Mouse (Mus musculus) retina, adult 2 months (tissue): ENCODE data around the gene Sycp2l.
"Not testable (repeated sequence)": the region's sequence is repeated elsewhere in the genome, so short reads cannot be mapped to it uniquely, and the experiment has no call there.

Experiments used
- DNase-seq: peaks from one replicate; pipeline ENCODE4 v3.0.0-alpha.2; 2012; ENCODE audit warnings: low read depth, low spot score

Gene Sycp2l

DNA sequence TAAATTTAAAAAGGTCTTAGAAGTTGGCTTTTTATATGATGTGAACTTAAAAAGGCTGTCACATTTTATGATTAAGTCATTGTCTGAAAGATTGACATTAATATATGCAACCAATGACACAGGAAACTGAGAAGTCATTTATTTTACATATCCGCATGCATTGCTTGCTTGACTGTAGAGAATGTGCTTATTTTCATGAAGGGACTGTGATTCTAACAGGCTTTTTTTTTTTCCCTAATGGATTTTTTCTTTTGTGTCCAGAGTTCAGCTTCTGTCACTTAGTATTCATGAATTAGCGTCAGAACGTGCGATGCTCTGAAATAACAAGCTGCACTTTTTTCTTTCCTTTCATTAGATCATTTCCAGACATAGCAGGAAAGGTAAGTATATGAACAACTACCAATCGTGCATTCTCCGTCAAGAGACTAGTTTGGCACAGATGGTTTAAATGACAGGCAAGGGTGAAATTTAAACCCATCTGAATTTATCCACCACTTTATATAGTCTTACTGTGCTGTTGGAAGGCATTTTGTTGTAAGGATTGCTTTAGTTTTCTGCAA, 9.6 kb downstream of the Sycp2l start:
- no peak for DNase-seq

DNA sequence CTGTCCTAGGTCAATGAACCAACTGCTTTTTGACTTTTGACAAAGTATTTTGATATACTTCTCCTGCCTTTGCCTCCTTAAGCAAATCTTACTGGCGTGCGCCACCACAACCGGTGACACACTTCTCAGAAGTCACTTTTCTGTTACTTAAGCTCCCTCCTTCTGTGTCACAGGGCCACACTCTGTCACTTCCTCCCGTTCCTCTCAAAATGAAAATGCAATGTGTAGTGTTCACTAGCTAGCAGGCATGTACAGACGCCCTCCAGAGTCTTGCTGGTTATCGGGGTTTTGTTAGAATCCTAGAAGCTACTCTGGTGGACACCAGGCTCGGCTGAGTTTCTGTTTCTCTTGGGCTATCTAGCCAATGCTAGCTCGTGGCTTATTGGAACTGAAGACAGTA, 14.2 kb downstream of the Sycp2l start:
- no peak for DNase-seq

GRCm38 (mm10) chr13:41129061-41129460, 15.0 kb downstream of the Sycp2l start:
- DNase-seq, result no peak

DNA sequence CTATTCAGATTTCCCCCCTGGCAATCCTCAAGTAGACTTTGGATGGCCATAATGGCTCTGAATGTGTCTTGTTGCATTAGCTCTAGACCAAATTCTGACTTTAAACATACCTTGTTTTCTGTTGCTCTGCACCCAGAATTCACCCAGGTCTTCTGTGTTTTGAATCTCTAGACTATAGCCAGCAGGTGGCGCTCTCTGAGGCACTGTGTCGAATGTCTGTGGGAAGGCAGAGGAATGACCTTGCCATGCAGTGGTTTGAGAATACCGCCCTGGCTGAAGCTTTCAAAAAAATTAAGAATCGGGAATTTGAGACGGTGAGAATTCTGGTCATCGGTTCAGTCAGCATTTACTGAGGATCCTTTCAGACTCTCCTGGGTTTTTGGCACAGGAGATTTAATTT, 20.8 kb downstream of the Sycp2l start:
- DNase-seq, result peak; percentile 67

- no peak for DNase-seq
Observed at GRCm38 (mm10) chr13:41145433-41145970, 31.4 kb downstream of the Sycp2l start.

GRCm38 (mm10) chr13:41146271-41146670, 32.2 kb downstream of the Sycp2l start:
- DNase-seq, result peak; percentile 60

DNA sequence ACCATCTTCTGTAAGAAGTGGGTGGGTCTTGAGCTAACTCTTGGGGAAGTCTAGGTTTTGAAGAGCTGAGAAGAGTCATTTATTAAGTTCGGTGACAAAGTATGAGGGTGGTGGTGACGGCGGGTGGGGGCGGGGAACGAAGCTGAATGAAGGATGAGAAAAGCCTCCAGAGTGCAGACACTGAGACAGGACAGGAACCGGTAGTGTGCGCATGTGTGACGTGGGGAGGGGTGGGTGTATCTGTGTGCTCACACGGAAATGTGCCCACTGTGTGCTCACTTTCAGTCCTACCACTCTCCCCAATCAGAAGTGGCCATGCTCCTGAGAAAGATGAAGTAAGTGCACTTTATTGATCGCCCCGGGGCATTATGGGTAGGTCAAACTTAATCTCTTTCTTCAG, 39.0 kb downstream of the Sycp2l start:
- no peak for DNase-seq

DNA sequence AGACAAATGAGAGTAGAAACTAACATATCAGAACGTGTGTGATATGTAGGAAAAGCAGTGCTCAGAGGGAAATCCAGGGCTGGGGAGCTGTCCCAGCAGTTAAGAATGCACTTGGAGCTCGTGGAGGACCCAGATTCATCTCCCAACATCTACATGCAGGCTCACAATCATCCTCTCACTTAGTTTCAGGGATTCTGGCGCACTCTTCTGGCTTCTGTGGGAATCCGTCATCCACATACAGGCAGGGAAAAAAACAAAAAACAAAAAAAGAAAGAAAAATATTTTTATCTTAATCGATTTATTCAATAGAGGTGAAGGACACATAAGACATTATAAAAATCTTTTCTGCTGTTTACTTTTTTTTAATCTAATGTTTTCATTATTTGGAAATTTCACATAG, 44.3 kb downstream of the Sycp2l start:
- no peak for DNase-seq

GRCm38 (mm10) chr13:41187886-41188285, 73.8 kb downstream of the Sycp2l start:
- no peak for DNase-seq

DNA sequence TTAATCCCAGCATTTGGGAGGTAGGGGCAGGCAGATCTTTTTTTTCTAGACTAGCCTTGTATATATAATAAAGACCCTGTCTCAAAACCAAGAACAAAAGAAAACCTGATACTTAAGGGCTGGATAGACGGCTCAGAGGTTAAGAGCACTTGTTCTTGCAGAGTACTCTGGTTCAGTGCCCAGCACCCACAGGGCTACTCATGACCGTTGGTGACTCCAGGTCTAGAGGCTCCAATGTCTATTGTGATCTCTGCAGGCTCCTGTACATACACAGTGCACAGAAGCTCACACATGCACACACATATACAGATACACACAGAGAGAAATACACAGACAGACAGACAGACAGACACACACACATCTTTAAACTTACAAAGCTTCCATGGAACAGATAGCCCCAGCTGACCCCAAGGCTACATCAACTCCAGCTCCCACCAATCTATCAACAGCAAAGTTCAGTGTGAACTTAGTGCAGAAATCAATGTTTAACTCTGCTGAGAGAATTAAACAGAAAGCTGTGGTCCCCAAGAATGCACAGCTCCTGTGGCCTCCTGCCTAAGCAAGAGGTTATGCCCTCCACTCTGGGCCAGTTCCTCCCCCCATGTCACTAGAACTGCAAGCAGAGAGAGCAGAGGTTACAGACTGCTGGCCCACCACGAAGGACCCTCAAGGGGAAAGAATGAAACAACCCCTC, 81.7 kb downstream of the Sycp2l start:
- DNase-seq, result no peak

GRCm38 (mm10) chr13:41200861-41201260, 86.8 kb downstream of the Sycp2l start:
- no peak for DNase-seq

- no peak for DNase-seq
Observed at GRCm38 (mm10) chr13:41203289-41203688, 89.2 kb downstream of the Sycp2l start.

- no peak for DNase-seq
Observed at GRCm38 (mm10) chr13:41203691-41204090, 89.6 kb downstream of the Sycp2l start.

DNA sequence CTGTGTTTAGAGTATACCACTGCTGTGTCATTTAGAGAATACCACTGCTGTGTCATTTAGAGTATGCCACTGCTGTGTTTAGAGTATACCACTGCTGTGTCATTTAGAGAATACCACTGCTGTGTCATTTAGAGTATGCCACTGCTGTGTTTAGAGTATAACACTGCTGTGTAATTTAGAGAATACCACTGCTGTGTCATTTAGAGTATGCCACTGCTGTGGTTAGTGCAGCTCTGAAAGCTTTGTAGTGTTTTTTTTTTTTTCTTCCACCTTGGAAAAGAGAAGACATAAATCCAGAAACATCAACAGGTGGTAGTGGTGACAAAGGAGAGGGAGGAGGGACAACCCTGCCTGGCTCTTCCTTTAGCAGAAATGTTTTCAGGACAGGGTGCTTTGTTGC, 91.5 kb downstream of the Sycp2l start:
- not testable (repeated sequence) for DNase-seq

- DNase-seq, result no peak
Observed at GRCm38 (mm10) chr13:41206241-41206640, 92.1 kb downstream of the Sycp2l start.

DNA sequence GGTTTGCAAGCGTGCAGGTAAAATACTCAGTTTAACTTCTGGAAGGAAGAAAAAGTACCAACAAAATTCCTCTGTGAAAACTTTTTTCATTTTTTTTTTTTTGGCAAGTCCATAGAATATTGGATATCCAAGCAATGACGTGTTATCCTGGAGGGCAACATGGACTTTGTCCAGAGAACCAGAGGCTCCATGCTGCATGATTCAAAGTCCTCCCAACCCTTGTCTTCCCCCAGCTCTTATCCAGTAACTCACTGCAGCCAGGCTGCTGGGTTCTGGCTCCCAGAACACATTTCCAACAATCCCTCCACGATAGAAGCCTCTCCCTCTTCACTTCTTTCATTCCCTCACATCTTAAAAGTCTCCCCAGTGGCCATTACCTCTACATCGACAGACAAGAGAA, 97.2 kb downstream of the Sycp2l start:
- no peak for DNase-seq

GRCm38 (mm10) chr13:41212558-41213322, 98.6 kb downstream of the Sycp2l start:
- DNase-seq, result no peak

- no peak for DNase-seq
Observed at GRCm38 (mm10) chr13:41215669-41216068, 101.6 kb downstream of the Sycp2l start.

DNA sequence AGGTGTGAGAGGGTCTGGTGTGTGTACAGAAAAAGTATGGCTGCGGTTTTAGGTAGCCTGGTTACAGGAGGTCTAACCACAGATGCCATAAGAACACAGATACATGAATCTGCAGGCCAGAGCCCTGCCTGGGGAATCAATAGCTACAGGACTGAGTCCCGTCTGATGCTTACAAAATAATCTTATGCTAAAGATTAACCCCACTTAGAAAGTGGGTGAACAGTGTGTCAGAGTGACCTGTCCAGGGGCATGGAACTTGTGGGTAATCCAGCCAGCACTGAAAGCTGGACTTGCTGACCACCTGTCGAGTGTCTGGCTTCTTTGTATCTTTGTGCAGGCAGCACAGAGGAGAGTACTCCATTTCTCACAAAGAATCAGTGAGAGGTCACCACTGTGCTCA, 102.1 kb downstream of the Sycp2l start:
- peak; percentile 53 for DNase-seq

DNA sequence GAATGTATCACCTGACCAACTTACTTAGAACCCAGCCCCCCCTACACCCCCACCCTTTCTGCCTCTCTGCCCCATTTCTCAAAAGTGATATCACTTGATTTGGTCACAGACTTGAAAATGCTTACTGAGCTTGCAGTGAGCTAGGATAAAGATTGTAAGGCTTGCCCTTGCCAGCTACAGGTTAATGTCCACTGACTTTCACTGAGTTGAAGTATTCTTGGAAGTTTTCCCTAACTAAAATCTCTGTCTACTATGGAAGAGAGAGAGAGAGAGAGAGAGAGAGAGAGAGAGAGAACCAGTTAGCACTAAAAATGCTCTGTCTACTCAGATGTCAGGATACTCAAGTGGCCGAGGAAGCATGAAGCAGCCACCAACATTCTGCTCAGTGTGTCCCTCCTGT, 104.9 kb downstream of the Sycp2l start:
- no peak for DNase-seq

DNA sequence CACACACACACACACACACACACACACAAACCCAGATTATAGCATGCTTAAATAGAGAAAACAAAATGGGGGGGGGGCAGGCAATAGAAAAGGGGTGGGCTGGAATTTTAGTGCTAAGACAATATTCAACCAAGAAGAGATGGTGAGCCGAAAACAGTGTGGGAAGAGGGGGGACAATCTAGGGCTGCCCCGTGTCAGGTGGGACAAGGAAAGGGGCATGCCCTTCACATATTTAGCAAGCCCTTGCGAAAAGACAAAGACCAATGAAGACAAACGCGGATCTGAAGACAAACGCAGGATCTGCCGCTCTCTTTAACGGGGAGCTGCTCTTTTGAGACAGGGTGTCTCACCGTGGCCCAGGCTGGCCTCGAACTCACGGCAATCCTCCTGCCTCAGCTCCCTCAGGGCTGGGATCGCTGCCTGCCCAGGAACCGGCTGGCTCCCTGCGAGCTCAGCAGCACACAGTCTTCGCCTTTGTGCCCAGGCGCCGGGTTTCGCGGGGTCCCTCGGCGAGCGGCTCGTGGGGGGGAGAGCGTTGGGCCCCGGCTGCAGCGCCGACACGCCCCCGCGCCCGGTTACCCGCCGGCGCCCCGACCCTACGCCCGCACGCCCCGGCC, 105.7 kb downstream of the Sycp2l start:
- no peak for DNase-seq

DNA sequence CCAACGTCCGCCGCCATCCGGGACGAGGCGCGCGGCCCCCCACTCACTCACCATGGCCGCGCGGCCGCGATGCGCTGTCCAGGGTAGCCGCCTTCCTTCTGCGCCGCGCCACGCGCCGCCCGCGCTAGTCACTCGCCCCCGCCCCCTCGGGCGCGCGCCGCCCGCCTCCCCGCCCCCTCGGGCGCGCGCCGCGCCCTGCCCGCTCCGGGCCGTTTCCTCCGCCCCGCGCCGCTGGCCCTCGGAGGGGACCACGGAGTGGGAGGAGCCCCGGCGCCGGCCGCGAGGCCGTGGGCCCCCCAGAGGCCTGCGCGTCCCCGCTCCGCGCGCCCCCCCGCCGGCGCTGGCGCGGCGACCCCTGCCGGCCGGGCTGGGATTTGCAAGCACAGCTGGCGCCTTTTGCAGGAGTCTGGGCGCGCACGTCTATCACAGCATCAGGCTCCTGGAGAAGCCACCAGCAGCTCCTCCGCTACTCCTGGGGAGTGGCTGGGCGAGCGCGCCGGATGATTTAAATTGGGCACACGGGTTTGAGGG, 106.3 kb downstream of the Sycp2l start, which contains the start of gene Elovl2:
Gene Elovl2, minus strand, starts transcription at position 102 of the 531 bp plus-strand sequence.
- peak; percentile 63 for DNase-seq
